Comparison of ENCODE assay signal across 8 mouse cellular contexts in the genomic region with DNA sequence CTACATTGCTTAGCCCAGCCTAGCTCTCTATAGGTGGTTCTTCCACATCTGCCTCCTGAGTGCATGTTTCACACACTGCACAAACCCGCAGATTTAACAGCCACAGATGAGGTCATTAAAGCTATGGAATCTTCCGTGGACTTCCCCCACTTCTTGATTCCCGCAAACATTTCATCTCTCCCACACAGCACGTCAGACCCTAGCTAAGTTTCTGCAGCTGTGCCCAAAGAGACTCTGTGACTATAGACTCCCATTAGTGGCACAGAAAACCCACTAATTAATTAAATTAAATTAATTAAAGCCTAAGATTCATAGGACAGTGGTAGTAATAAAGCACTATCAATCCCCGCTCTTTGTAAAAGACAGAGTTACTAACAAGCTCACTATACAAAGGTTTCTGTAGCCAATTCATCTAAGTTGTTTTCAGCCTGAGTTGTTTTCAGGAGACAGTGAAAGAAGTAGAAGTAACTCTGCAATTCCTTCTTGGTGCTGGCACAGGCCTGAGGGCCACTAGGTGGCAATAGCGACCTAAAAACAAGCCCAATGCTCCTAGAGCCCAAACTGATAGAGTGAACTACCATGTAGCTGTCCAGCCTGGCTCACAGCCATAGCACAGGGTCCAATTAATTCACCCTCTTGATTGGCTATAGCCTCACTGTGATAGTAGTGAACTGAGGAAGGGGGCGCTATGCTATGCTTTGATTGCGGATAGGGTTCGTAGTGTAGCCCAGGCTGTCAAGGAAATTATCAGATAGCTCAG. TPM values are rescaled to one million over a fixed set of nuclear protein-coding genes. Genes with fewer than 3 reads are reported as not detected.
DNase-seq lines count a peak whose midpoint lies in the region; ATAC-seq and TF ChIP-seq lines count a peak whose summit lies in the region.

No protein-coding gene starts in this region.

- H3K79me2 ChIP-seq in CH12.LX (replicated peaks; ENCODE audit: control insufficient read depth, extremely low read depth, insufficient read depth, poor library complexity, severe bottlenecking), result no peaks in the 10 kb centered on the region

- no peak overlapping the region for H3K4me3 ChIP-seq in CH12.LX (replicated peaks in 1 of 3; ENCODE audit: low read depth in 2 of 3, low read length in 2 of 3, poor library complexity in 1 of 3)
- no peak overlapping the region for H3K4me3 ChIP-seq in forebrain, embryonic 16.5 days (replicated peaks; ENCODE audit: low read length)
- H3K4me3 ChIP-seq in layer of hippocampus, adult 2 months, result no peak overlapping the region
- H3K4me3 ChIP-seq in lung, embryonic 16.5 days (ENCODE audit: low read length), result no peak overlapping the region

- no peaks in the 10 kb centered on the region for H3K36me3 ChIP-seq in CH12.LX (replicated peaks in 1 of 2; ENCODE audit: control insufficient read depth in 1 of 2, insufficient read depth in 1 of 2, low read length in 1 of 2)
- H3K36me3 ChIP-seq in forebrain, embryonic 16.5 days (ENCODE audit: control insufficient read depth, insufficient read depth), result no peaks in the 10 kb centered on the region
- H3K36me3 ChIP-seq in lung, embryonic 16.5 days (ENCODE audit: control insufficient read depth, insufficient read depth, low read length), result no peaks in the 10 kb centered on the region

- in situ Hi-C loops in CH12.LX (cut with MboI; ENCODE audit: low pct_ligation_motif_present, low pct_unique_long_range_greater_than_20kb, low sequenced_read_pairs), result loop anchor here (5.0 kb wide), 1 partner anchor 51 kb away; no protein-coding TSS in a partner anchor

- WGBS in forebrain, embryonic 16.5 days, result 18% methylated on average over 9 of the region's 9 CpGs
- whole genome bisulfite sequencing in lung, embryonic 16.5 days, result 46% methylated on average over 9 of the region's 9 CpGs

- no peak for TF ChIP-seq EP300 in CH12.LX (IDR thresholded peaks at IDR 0.05; ENCODE audit: low read length)

- peaks cover 0 to 17% of the 10 kb centered on the region in 2 experiments; a peak in 2 of 4 replicates for H3K4me1 ChIP-seq in CH12.LX (ENCODE audit: control insufficient read depth in 1 of 2, insufficient read depth in 2 of 2)
- H3K4me1 ChIP-seq in forebrain, embryonic 16.5 days (replicated peaks; ENCODE audit: control insufficient read depth, insufficient read depth, low read length), result no peaks in the 10 kb centered on the region; the same call in 1 of the 2 replicates
- H3K4me1 ChIP-seq in lung, embryonic 16.5 days (replicated peaks; ENCODE audit: control insufficient read depth, insufficient read depth, low read length), result no peaks in the 10 kb centered on the region

- ATAC-seq in forebrain, embryonic 16.5 days, result peak; percentile 89
- ATAC-seq in lung, embryonic 16.5 days (ENCODE audit: low read depth), result peak; percentile 88

- no peaks in the 10 kb centered on the region for H3K9me3 ChIP-seq in CH12.LX (replicated peaks; ENCODE audit: low read length)
- H3K9me3 ChIP-seq in forebrain, embryonic 16.5 days (ENCODE audit: control insufficient read depth, low read length), result no peaks in the 10 kb centered on the region
- no peaks in the 10 kb centered on the region for H3K9me3 ChIP-seq in lung, embryonic 16.5 days (ENCODE audit: control insufficient read depth, low read length)

- no peak overlapping the region for H3K27ac ChIP-seq in CH12.LX (ENCODE audit: insufficient read depth, low read depth)
- H3K27ac ChIP-seq in forebrain, embryonic 16.5 days (ENCODE audit: low read length), result no peak overlapping the region
- H3K27ac ChIP-seq in layer of hippocampus, adult 2 months, result no peak overlapping the region
- no peak overlapping the region for H3K27ac ChIP-seq in lung, embryonic 16.5 days (ENCODE audit: low read length)

- H3K4me2 ChIP-seq in CH12.LX (ENCODE audit: insufficient read depth, low read depth, poor library complexity, severe bottlenecking), result no peak overlapping the region
- no peak overlapping the region for H3K4me2 ChIP-seq in forebrain, embryonic 16.5 days (ENCODE audit: low read length)
- H3K4me2 ChIP-seq in lung, embryonic 16.5 days (ENCODE audit: low read depth, low read length), result no peak overlapping the region

- TF ChIP-seq CTCF in CH12.LX (conservative IDR thresholded peaks at IDR 0.05 in 1 of 2, IDR thresholded peaks at IDR 0.05 in 1 of 2; ENCODE audit: low read depth in 2 of 2, low read length in 2 of 2), result peak; percentile 64 to 98
- peak; percentile 99; the same call in 1 of the 2 replicates for TF ChIP-seq CTCF in layer of hippocampus, adult 2 months (conservative IDR thresholded peaks at IDR 0.05)

- peak; percentile 100 for TF ChIP-seq RAD21 in CH12.LX (IDR thresholded peaks at IDR 0.05; ENCODE audit: low read depth, low read length)

- dilution Hi-C loops in CH12.LX (cut with MboI; ENCODE audit: extremely low pct_ligation_motif_present, extremely low pct_unique_long_range_greater_than_20kb, low sequenced_read_pairs), result no loop called here

- no peak overlapping the region for H3K9ac ChIP-seq in CH12.LX (ENCODE audit: insufficient read depth, low read depth)
- H3K9ac ChIP-seq in forebrain, embryonic 16.5 days (replicated peaks; ENCODE audit: low read depth, low read length), result no peak overlapping the region
- no peak overlapping the region for H3K9ac ChIP-seq in lung, embryonic 16.5 days (ENCODE audit: low read length)

- H3K27me3 ChIP-seq in CH12.LX (replicated peaks), result no peaks in the 10 kb centered on the region
- no peaks in the 10 kb centered on the region for H3K27me3 ChIP-seq in forebrain, embryonic 16.5 days (replicated peaks; ENCODE audit: control insufficient read depth, insufficient read depth, low read length)
- H3K27me3 ChIP-seq in lung, embryonic 16.5 days (ENCODE audit: control insufficient read depth, insufficient read depth, low read depth, low read length), result no peaks in the 10 kb centered on the region

- no peak for TF ChIP-seq POLR2A in CH12.LX (IDR thresholded peaks at IDR 0.05; ENCODE audit: low read depth, low read length)

- peak; percentile 85 for DNase-seq in CH12.LX (ENCODE audit: extremely low read depth)
- DNase-seq in c-Kit-positive CD71-negative TER-119-negative erythroid progenitor cells, embryonic 14.5 days (ENCODE audit: low read depth), result peak; percentile 68
- peak; percentile 86 for DNase-seq in heart, postnatal 4 days
- peak; percentile 60 to 75 for DNase-seq in layer of hippocampus, adult 2 months (ENCODE audit: low spot score in 2 of 2)
- peak; percentile 54 for DNase-seq in ovary, postnatal 14 days (ENCODE audit: low spot score)
- DNase-seq in thymus, postnatal 10 days (ENCODE audit: low spot score in 2 of 2), result peak; percentile 34 to 64

TF ChIP-seq in CH12.LX, 34 proteins besides CTCF, POLR2A, EP300 and RAD21:
- TF ChIP-seq SMC3 (IDR thresholded peaks at IDR 0.05; ENCODE audit: low read depth, low read length) (peak; percentile 99), USF2 (conservative IDR thresholded peaks at IDR 0.05; ENCODE audit: low read depth, low read length) (0 out of 2 replicates have a peak, but pooled peaks have one; percentile 13), ZC3H11A (IDR thresholded peaks at IDR 0.05; ENCODE audit: low read depth, low read length) (peak; percentile 96), IRF4 (IDR thresholded peaks at IDR 0.05; ENCODE audit: low read depth, low read length) (peak; percentile 53; the same call in 1 of the 2 replicates), SIN3A (IDR thresholded peaks at IDR 0.05; ENCODE audit: low read length) (no peak), NELFE (IDR thresholded peaks at IDR 0.05; ENCODE audit: low read depth, low read length) (peak; percentile 17; the same call in 1 of the 2 replicates), KAT2A (IDR thresholded peaks at IDR 0.05; ENCODE audit: insufficient replicate concordance, low read length) (no peak), ETS1 (conservative IDR thresholded peaks at IDR 0.05; ENCODE audit: low read depth, low read length) (no peak), JUN (IDR thresholded peaks at IDR 0.05; ENCODE audit: insufficient read depth, low read depth, low read length) (no peak), MEF2A (IDR thresholded peaks at IDR 0.05; ENCODE audit: borderline replicate concordance, low read depth, low read length) (peak; percentile 42; the same call in 1 of the 2 replicates), ZNF384 (IDR thresholded peaks at IDR 0.05; ENCODE audit: low read depth, low read length) (0 out of 2 replicates have a peak, but pooled peaks have one; percentile 31), CHD1 (IDR thresholded peaks at IDR 0.05; ENCODE audit: low read depth, low read length) (no peak), BHLHE40 (IDR thresholded peaks at IDR 0.05; ENCODE audit: low read depth, low read length) (no peak), ZKSCAN1 (IDR thresholded peaks at IDR 0.05; ENCODE audit: borderline replicate concordance, low read depth, low read length) (no peak), MYC (IDR thresholded peaks at IDR 0.05; ENCODE audit: low read depth, low read length) (0 out of 2 replicates have a peak, but pooled peaks have one; percentile 36), NRF1 (IDR thresholded peaks at IDR 0.05; ENCODE audit: low read depth, low read length) (peak; percentile 18; the same call in 1 of the 2 replicates), ELF1 (IDR thresholded peaks at IDR 0.05; ENCODE audit: low read depth, low read length) (0 out of 2 replicates have a peak, but pooled peaks have one; percentile 10), GABPA (IDR thresholded peaks at IDR 0.05; ENCODE audit: insufficient replicate concordance, low read depth, low read length) (no peak)
TF ChIP-seq in CH12.LX: peak in this region for 10.

RNA-seq across cellular contexts. Expression of a gene that starts 54.0 kb away (rescaled TPM):
- total RNA-seq in CH12.LX (2012; rRNA removed) (1.4 and 1.8 TPM in 2 replicates), CH12.LX (2014; rRNA removed) (4.1 and 4.6 TPM in 2 replicates)
- polyA plus RNA-seq in CH12.LX (2012; ENCODE audit: insufficient read length, low read depth), result 6.1 and 7.1 TPM in 2 replicates
- polyA plus RNA-seq in forebrain, embryonic 16.5 days (2015; fragmentation: Nextera tagmentation; extraction: Ambion mirVana), result 26.4 and 35.0 TPM in 2 replicates
- 100 to 1,000 TPM; 103 to 111 TPM for total RNA-seq in heart, postnatal 4 days (2021)
- total RNA-seq in layer of hippocampus, adult 2 months (2021), result 100 to 1,000 TPM in 1 of 2 experiments, 10 to 100 TPM in 1; 92.8 to 108 TPM
- 40.3 and 41.0 TPM in 2 replicates for polyA plus RNA-seq in lung, embryonic 16.5 days (2015; fragmentation: Nextera tagmentation; extraction: Ambion mirVana)

Comparison
In these comparisons a context has a peak if more than half of its experiments do, and no peak if none do; other contexts are left out.
1. RNA of a gene that starts 54.0 kb away (total RNA-seq): 103 to 111 TPM in heart, postnatal 4 days and 92.8 to 108 TPM in layer of hippocampus, adult 2 months; 1.4 to 4.6 TPM in CH12.LX; every median in the first group is over 10 times any median in the second.
2. Peak in every context shown above with its lines, with median percentiles within 50 percentile points of each other: DNase-seq.